Mouse (Mus musculus) spleen, postnatal 14 days (tissue): ENCODE results near the gene Bcl2l14.

Experiments
- DNase-seq, 2 experiments: peaks; one replicate each; pipeline ENCODE4 v3.0.0; 2021 to 2022; ENCODE audit warnings: low spot score in 2 of 2

The Bcl2l14 gene

DNA sequence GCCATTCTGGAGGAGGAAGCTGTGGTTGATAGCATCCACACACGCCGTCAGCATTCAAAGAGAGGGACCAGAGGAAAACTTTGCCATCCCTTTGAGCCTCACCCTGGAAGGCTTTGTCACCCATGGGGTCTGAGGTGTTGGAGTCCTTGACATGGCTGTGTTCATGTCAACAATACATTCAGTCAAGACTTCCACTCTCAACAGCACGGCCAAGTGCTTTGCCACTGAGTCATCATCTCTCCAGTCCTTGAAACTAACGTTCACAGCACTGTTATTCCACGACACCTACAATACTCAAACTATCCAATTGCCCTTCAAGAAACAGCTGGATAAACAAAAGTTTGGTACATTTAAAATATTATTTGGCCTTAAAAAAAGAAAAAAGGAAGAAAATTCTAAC is 46.1 kb downstream of the Bcl2l14 start:
- no peak for DNase-seq

GRCm38 (mm10) chr6:134443198-134443904 is 47.2 kb downstream of the Bcl2l14 start:
- no peak for DNase-seq

DNA sequence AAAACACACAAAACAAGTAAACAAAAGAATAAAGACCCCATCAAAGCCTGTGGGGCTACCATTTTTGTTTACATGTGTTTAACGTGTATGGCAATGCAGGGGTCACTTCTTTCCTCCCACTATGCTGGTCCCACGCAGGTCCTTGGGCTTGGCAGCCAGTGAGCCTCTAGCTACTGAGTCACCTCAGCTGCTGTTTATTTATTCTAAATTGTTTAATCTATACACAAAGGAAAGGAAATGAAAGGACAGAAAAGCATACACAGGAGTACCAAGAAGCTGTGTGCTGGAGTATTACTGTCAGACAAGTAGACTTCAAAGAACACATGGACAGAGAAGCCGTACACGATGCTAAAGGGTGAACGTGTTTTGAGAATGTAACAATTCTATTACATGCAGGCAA is 47.8 kb downstream of the Bcl2l14 start:
- no peak for DNase-seq

- DNase-seq: no peak
Measured at GRCm38 (mm10) chr6:134448451-134448850, 52.3 kb downstream of the Bcl2l14 start.

GRCm38 (mm10) chr6:134449958-134450357 is 53.8 kb downstream of the Bcl2l14 start:
- no peak for DNase-seq

GRCm38 (mm10) chr6:134450661-134451119 is 54.6 kb downstream of the Bcl2l14 start:
- no peak for DNase-seq

DNA sequence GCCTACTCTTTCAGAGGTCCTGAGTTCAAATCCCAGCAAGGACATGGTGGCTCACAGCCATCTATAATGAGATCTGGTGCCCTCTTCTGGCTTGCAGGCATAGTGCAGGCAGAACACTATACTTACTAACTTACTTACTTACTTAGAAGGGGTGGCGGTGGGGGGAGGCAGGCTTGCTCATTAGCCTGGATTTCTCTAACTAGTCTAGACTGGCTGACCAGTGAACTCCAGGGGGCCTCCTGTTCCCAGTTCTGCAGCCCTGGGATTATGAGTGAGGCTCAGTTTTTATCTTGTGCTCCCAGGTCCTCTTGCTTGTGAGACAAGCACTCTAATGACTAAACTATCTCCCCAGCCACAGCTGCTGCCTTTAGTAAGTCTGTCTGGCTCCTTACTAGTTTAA is 58.0 kb downstream of the Bcl2l14 start:
- peak in 1 of 2 experiments; percentile 4 for DNase-seq

- no peak for DNase-seq
Measured at GRCm38 (mm10) chr6:134458376-134458775, 62.3 kb downstream of the Bcl2l14 start.

DNA sequence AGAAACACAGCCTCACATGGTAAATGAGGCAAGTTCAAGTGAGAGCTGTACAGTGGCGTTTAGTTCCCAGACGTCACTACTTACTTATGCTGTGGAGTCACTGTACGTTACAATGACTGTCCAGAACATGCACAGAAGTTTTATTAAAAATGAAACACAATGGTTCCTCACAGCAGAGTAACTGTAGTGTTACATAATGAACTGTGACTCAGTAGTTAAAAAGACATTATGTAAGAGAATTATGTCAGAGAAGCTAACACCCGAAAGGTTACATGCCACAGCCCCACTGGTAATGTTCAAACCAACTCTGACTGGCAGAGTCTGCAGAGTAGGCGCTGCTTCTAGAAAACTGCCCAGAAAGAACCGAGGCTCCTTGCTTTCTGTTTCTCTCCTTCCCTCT is 65.1 kb downstream of the Bcl2l14 start:
- no peak for DNase-seq

DNA sequence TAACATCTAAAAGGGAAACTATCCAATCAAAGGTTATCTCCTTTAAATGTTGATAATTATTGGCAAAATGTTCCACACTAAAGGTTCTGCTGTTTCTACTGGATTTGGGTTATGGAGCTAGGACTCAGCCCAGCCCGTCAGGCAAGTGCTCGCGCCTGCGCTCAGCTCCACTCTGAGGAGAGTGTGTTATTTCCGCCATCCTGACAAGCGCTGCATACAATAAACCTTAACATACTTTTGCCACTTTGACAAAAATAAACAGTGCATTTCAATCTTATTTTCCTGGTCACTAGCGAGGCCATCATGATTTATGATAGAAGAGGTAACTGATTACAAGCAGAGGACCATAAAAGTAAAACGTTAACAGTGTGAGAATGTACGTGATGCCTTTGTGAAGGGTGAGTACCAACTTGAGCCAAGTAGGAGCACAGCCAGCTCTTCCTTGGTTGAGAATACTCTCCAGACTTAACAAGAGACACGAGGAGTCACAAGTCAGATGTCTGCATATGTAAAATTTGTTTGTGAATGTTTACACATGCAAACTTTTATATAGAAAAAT is 70.6 kb downstream of the Bcl2l14 start:
- no peak for DNase-seq

GRCm38 (mm10) chr6:134469297-134469696 is 73.2 kb downstream of the Bcl2l14 start:
- no peak for DNase-seq

- peak; percentile 13 to 19 for DNase-seq
Measured at GRCm38 (mm10) chr6:134470857-134471256, 74.7 kb downstream of the Bcl2l14 start.

DNA sequence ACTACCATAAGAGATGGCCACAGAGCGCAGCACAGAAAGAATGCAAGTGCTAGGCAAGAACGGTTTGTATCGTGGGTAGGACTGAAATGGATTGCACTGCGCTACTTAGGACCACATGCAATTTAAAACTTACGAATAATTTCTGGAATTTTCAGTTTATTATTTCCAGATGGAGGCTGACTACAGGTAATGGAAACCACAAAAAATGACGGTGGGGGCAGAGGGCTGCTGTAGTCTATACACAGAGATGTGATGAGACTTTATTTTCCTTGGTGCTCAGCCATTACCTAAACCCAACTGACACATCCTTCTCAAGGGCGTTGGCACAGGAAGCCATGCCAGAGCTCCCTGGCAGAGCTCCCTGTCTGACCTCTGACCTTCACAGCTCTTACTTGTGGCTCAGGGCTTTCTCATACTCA is 77.0 kb downstream of the Bcl2l14 start:
- no peak for DNase-seq

DNA sequence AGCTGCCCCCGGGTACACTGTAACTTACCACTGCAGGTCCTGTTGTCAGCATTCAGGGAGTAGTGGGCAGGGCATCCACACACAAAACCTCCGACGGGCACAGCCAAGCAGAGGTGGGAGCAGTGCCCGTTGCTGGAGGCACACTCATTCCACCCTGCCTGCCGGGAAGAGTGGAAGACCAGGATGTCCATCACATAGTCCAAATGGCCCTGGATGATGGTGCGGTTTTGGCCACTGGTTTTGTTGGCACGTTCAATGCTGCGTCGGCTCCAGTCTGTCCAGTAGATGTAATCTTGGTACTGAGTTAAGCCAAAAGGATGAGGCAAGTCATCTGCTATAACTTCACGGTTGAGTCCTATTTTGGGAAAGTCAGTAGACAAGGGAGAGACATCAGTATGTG is 83.4 kb downstream of the Bcl2l14 start:
- no peak for DNase-seq

DNA sequence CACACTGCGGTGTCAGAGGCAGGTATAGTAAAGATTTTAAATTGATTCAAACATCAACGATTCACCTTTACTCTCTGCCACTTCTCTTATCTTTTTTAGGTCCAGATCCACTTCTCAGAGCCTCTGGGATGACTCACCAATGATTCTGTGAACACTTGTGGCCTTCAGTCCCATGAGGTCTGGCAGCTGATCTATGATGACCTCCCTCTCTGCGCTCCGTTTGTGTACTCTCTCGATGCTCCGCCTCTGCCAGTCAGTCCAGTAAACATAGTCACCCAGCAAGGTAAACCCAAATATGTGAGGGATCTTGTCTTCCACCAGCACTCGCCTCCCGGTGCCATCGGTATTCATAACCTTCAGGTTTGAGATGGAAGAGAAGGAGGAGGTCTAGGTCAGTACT is 90.2 kb downstream of the Bcl2l14 start:
- DNase-seq: no peak
